Mouse (Mus musculus) spleen, postnatal 14 days (tissue): ENCODE data around the gene Crebrf.
A peak's percentile ranks its signal among the peaks of the same experiment; 100 is the strongest.

Experiments used
- DNase-seq, 2 experiments: peaks; one replicate each; pipeline ENCODE4 v3.0.0; 2021 to 2022; ENCODE audit warnings: low spot score in 2 of 2

Gene Crebrf

DNA sequence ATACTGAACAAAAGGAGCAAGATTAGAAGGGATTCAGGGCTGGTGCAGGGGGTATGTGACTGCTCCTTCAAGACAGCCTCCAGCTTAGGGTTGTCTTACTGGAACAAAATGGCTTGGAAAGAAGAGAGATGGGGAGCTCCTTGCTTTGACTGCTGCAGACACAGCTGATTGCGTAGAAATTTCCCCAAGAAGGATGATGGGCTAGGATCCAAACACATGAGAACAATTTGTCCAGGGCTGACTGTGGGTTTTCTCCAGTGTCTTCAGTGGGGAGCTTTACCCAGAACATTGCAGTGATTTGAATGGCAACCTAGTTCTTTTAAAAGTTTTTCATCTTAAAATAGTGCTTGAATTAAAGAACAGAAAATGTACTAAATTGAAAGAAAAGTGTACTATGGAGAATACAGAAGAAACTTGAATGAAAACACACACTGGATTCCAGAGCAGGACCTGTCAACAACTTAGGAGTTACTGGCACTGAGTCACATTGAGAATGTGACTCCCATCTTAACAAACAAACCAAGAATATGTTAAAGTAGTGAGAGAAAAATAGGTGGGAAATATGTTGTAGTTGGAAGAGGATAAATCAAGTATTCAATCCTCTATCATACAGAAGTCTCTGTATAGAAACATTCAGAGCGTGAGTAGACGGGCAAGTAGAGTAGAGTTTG is 63.1 kb downstream of the Crebrf start:
- DNase-seq = no peak

- DNase-seq = no peak
Observed at GRCm38 (mm10) chr17:26779471-26779870, 64.0 kb downstream of the Crebrf start.

DNA sequence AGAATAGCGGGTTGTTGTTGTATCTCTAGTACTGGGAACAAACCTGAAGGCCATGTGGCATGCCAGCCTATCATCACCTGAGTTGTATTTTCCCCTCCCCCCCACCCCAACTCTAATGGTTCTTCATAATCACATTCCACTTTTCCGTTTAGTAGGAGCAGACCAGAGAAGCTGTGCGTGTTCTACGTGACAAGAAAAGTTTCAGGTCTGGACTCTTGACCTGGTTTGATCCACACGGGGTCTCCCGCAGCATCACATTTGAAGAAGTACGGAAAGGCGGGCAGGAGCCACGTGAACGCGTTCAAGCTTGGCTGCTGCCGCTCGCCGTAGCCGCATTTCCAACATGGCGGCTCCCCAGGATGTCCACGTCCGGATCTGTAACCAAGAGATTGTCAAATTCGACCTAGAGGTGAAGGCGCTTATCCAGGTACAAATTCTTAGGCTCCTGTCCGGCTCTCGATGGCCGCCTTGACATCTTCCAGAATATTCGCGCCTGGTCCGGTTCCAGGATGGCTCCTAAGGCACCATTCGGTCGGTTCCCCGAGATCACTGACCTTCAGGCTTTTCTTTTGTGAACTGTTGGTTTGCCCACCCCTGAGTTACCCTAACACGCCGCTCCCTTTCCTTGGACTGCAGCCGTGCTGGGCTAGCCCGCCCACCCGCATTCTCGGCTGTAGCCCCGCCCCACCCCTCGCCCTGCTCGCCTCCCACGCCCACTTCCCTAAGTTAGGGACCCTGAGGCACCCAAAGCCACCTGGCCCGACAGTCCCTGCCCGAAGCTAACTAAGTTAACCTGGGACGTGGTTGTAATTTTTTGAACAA is 65.5 kb downstream of the Crebrf start, which contains the start of gene Bnip1:
Gene Bnip1 (plus strand): TSS at position 317 of the 822 bp plus-strand sequence.
- DNase-seq = peak; percentile 65 to 77

DNA sequence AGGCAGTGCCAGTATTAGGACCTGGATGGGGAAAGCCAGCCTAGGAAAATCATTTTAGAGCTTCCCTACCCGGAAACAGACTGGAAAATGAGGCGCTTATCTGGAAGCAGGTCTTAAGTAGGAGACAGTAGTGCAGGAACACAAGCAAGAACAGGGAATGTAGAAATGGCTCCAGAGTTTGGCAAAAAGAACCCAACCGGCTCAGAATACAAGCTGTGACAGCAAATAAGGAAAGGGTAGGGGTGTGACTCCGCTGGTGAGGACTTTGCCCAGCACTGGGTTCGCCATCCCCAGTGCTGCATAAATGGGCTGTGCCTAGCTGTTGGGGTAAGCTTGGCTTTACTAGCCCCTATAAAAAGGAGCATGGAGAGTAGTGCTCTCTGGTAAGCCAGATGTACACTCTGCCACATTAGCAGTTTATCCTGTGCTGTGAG is 66.2 kb downstream of the Crebrf start:
- DNase-seq = no peak

DNA sequence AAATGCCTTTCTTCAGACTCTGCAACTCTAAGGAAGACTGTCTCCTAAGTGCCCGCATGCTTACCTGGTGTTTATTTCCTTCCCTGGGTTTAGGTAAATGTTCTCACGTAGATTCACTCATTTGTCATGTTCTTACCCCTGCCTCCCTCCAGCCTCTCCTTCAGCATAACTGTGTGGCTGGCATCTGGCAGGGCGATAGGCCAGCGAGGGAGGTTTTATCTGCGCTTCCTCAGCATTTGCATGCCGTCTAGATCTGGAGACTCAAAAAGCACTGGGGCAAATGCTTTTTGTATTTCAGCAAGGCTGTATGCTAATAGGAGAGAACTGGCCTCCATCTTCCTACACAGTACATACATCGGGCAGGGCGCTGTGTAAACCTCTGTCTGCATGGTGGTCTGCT is 69.1 kb downstream of the Crebrf start:
- peak in 1 of 2 experiments; percentile 17 for DNase-seq

DNA sequence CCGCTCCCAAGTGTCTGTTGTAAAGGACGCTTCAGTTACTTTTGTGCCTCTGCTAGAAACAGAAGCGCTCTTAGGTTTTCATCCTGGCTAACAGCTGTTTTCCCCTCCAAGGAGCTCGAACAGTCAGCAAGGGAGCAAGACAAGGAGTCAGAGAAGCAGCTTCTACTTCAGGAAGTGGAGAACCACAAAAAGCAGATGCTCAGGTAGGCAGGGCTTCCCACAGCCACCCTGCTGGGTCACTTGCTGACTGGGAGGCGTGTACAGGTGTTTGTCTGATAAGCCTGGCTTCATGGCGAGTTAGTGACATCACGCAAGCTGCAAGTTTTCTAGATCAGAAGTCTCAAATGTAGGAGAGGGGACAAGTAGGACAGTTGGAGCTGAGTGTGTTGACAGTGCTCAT is 71.1 kb downstream of the Crebrf start:
- no peak for DNase-seq

GRCm38 (mm10) chr17:26788986-26789385 is 73.5 kb downstream of the Crebrf start:
- DNase-seq = no peak

- DNase-seq = no peak
Observed at GRCm38 (mm10) chr17:26789460-26790268, 74.2 kb downstream of the Crebrf start.

DNA sequence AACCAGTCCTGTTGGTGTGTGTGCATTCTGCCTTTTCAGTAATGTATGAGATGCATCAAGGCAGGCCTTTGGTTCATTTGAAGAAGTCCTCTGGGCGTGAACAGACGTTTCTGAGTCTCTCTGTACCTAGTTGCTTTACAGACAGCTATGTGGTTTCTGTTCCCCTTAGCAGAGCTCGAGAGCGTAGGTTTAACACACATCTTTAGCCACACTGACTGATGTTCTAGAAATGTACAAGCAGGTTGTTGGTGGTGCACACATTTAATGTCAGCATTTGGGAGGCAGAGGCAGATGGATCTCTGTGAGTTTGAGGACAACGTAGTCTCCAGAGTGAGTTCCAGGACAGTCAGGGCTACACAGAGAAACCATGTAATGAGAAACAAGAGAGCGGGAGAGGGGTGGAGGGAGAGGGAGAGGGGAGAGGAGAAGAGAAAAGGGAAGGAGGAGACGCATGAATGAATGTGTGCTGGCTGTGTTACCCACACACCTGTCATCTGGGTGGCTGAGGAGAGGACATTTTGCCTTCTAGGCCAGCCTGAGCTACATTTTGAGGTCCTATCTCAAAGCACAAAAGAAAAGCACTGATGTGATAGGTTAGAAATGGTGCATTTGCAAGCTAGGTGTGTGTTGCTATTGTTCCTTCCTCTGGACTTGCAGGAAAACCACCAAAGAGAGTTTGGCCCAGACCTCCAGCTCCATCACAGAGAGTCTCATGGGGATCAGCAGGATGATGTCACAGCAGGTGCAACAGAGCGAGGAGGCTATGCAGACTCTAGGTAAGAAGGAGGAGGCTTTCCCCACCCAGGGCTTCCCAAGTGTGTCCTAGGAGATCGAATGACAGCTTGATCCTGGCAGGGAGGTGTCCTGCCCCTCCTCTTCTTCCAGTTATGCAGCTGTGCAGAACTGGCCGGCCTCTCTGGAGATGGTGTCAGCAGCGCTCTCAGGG is 75.1 kb downstream of the Crebrf start:
- peak in 1 of 2 experiments; percentile 13 for DNase-seq

GRCm38 (mm10) chr17:26791580-26791979 is 76.1 kb downstream of the Crebrf start:
- no peak for DNase-seq

GRCm38 (mm10) chr17:26792096-26792495 is 76.6 kb downstream of the Crebrf start:
- no peak for DNase-seq

GRCm38 (mm10) chr17:26793068-26793765 is 77.8 kb downstream of the Crebrf start:
- DNase-seq = no peak

DNA sequence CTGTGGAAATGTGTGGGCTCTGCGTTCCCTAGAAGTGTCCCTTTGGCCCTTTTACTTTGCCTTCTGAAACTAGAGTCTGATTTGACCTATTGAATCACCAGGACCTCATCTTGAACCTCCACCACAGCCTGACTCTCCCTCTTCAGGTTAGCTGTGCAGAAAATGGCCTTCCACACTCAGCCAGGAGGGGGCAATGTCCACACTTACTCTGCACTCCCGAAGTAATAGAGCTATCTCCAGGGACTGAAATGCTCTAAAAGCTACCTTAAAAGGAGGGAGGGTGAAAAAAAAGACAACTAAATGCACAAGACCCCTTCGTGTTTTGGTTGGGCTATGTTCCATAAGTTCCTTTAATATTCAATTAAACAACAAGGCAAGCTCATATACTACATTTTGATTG is 79.3 kb downstream of the Crebrf start:
- DNase-seq = peak in 1 of 2 experiments; percentile 55

DNA sequence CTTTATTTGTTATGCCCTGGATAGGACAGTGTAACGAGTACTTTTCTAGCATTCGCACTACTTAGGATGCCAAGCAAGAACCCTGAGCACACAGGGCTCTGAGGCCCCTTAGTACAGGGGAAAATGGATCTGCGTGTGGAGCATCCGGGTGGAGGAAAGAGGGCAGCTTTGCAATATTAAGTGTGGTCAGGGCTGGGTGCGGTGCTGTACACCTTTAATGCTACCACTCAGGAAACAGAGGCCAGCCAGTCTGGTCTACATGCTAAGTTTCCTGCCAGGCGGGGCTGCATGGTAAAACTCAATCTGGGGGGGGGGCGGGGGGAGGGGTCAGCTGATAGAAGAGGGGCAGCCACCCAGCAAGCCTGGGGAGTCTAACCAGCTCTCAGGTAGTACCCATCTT is 79.9 kb downstream of the Crebrf start:
- DNase-seq = no peak

- no peak for DNase-seq
Observed at GRCm38 (mm10) chr17:26797379-26798128, 82.1 kb downstream of the Crebrf start.

- no peak for DNase-seq
Observed at GRCm38 (mm10) chr17:26802886-26803285, 87.4 kb downstream of the Crebrf start.

DNA sequence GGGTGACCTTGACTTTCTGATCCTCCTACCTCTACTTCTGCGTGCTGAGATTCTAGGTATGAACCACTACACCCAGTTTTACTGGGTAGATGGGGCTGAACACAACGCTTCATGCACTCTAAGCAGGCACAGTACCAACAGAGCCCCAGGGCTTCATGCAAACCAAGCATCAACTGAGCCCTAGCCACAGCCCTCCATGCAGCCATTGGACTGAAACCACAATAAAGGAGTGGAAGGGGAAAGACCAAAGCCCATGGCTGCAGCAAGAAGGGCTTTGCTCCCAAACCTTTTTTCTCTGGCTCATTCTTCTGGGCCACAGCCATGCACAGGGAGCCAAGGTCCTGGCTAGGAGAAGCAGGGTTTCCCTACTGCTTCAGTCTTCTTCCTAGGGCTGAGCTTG is 97.2 kb downstream of the Crebrf start:
- no peak for DNase-seq

GRCm38 (mm10) chr17:26813497-26813896 is 98.0 kb downstream of the Crebrf start:
- no peak for DNase-seq

DNA sequence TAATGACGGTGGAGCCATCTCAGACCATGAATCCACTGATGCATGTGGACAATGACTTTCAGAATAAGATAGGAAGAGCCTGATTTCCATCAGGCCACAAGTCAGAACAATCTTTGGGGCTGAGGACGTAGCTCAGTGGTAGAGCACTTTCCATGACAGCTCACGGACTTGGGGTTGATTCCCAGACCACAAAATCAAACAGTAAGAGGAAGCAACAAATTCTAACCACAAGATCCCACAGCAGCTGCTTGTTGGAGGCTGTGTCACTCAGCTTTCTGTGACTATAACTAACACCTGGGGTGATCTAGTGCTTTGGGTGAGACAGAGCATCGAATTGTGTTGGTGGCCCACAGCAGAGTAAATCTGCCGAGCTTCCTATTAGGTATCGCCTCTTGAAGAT is 101.4 kb downstream of the Crebrf start:
- DNase-seq = no peak

- no peak for DNase-seq
Observed at GRCm38 (mm10) chr17:26817776-26818175, 102.3 kb downstream of the Crebrf start.
